Mouse (Mus musculus) brain, embryonic 14.5 days (tissue): Measurements from ENCODE around the gene Gm17482.

Experiments used
- CTCF ChIP-seq: fragments of 200-500 bp; IDR thresholded peaks from 2 replicates; pipeline ENCODE4 v1.5.1; 2012; ENCODE audit warnings: inconsistent platforms, mild to moderate bottlenecking, moderate library complexity, borderline replicate concordance; ENCODE audit not compliant: insufficient read depth, insufficient read length; ENCODE audit errors: extremely low read depth
- POLR2A ChIP-seq: fragments of 200-500 bp; IDR thresholded peaks from 2 replicates; pipeline ENCODE4 v1.6.1; 2012; ENCODE audit warnings: mild to moderate bottlenecking, inconsistent platforms, borderline replicate concordance; ENCODE audit not compliant: poor library complexity, insufficient read depth, insufficient read length, severe bottlenecking; ENCODE audit errors: extremely low read depth

- TF ChIP-seq CTCF (no peak), POLR2A (no peak)
These were observed 18.4 kb downstream of the Gm17482 start for GRCm38 (mm10) chr6:115245500-115246058.
